Mouse (Mus musculus) gastrocnemius, postnatal 14 days (tissue): ENCODE data around the gene Diras1. TPM values are rescaled to one million over a fixed set of nuclear protein-coding genes. Genes with fewer than 3 reads are reported as not detected.
A peak's percentile ranks its signal among the peaks of the same experiment; 100 is the strongest.

Experiments used
- DNase-seq: peaks from one replicate; pipeline ENCODE4 v3.0.0; 2021; ENCODE audit warnings: mixed read lengths
- intact Hi-C: fragments of 180-260 bp; cut with DNase I; formaldehyde crosslinking; loops from one replicate; pipeline ENCODE4 v1.15.1; 2025; ENCODE audit warnings: low total_unique reads
- total RNA-seq, 2 experiments: library from RNA; stranded (reverse); gene quantifications; 2 replicates each; pipeline ENCODE4 v1.2.3; 2021

Diras1 gene
- total RNA-seq, 2 experiments from 2014 or later, result 0.24 to 0.72 TPM

DNA sequence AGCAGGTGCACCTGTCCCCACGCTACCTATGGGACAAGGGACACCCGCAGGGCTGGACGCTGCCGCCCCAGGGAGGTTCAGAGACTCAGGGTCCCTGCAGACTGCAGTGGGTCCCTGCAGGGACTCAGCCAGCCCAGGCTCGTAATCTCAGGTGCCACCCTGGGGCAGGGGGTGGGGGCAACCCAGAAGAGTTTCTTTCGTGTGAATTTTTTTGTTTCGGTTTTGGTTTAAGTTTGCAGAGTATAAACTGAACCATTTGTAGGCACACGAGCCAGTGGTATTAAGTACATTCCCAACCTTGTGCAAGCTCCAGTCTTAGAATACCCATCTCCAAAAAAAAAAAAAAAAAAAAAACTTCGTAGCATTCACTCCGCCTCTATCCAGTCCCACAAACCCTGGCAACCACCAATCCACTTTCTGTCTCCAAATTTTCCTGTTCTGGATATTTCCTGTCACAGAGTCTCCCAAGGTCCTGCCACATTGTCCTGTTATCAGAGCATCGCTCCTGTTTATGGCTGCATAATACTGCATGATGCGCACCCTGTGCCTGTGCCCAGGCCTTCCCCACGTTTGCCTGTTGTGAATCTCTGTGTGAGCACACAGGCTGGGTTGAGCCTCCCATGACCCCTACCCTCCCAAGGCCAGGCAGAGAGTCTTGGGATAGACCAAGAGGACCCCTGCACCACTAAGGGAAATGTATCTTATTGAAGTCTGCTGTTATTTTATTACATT, 39.3 kb downstream of the Diras1 start:
- no peak for DNase-seq
- intact Hi-C loops, result no loop called here

DNA sequence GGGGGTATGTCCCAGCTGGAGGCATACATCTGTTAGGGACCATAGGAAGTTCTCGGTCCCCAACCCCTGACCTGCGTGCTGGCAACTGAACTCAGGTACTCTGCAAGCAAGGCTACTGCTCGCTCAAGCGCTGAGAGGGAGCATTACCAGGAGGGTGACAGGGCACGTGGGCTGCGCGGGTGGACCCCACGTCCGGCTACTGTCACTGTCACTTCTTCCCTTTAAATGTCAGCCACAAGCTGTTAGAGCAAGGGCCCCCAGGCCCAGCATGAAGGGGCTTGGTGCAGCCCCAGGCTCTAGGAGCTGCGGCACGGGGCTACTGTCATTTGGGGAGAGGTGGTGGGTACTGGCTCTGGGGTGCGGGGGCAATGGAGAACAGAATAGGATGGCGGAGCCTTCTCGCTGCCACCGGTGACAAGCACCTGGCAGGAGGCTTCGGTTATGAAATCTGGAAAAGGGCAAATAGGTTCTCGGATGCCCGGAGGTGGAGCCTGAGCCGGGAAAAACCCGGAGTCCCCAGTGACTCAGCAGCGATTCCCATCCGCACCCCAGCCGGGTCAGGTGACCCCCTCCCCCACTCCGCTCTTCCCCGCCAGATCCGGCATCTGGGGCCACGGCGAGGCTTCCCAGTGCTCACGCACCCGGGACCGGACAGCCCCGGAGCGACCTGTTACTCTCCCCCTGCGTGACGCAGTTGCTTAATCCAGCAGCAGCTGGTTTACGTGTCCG, 40.1 kb downstream of the Diras1 start:
- DNase-seq, result peak; percentile 67
- intact Hi-C loops, result no loop called here

DNA sequence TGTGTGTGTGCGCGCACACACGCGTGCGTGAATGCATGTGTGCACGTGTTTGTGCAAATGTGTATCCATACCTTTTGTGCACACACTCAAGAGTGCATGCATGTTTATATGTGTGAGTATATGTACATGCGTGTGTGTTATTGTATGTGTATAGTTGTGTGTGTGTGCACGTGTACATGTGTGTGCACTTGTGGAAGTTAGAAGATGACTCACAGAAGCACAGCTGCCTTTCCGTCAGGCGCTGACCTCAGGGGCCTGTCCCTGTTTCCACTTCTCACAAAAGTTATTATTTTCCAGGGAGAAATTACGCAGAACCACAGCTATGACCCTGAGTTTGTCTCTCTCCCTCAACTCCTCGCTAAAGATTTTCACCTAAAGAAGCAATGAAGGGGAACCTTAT, 41.2 kb downstream of the Diras1 start:
- intact Hi-C loops, result no loop called here
- no peak for DNase-seq

DNA sequence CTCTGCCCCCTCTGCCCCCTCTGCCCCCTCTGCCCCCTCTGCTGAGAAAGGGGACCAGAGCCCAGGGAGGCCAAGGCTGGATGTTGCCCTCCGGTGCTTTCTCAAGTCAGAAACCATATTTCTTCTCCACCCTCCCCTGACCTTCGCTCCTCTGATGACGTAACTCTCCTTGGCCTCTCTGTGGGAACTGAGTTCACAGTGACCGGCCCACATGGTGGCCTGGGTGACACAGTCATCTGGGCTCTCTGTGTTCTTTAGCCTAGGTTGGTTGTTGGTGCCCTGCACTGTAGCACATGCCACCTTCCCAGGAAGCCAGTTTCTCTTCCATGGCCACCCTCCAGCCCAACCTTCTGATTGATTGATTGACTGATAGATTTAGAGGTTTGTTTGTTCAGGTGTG, 43.1 kb downstream of the Diras1 start:
- intact Hi-C loops, result no loop called here
- no peak for DNase-seq

DNA sequence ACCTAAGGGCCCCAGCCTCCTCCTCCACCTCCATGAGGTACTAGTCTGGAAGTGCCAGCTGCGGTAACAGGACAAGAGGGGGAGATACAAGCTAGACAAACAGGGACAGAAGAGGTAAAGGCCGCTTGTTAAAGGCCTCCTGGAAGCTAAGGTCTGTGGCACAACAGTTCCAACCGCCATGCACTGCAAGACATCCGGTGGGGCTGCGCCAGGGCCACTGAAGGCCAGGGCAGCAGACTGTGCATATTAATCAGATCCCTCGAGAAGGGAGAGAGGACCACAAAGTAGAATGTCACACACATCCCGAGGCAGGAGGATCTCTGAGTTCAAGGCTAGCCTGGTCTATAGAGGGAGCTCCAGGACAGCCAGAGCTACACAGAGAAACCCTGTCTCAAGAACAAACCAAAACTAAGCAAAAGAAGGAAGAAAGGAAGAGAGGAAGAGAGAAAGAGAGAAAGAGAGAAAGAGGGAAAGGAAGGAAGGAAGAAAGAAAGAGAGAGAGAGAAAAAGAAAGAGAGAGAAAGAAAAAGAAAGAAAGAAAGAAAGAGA, 43.8 kb downstream of the Diras1 start:
- intact Hi-C loops, result no loop called here
- DNase-seq, result no peak

DNA sequence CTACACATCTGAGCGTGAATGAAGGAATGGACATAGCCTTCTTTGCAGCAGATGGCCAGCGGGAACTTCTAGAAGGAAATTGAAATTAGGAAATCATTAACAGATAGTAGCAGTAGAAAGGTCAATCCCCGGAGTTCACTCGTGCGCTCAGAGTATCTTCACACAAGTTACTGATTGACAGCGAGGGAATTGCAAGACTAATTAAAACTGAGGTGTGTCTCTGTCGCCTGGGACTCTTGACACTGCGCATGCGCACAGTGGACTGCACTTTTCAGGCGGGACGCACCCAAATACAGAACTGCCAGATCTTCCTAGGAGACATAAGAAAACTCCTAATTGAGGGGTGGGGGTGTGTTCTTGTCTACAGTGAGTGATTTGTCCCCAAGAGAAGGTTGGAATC, 50.0 kb downstream of the Diras1 start:
- no peak for DNase-seq
- intact Hi-C loops, result no loop called here

DNA sequence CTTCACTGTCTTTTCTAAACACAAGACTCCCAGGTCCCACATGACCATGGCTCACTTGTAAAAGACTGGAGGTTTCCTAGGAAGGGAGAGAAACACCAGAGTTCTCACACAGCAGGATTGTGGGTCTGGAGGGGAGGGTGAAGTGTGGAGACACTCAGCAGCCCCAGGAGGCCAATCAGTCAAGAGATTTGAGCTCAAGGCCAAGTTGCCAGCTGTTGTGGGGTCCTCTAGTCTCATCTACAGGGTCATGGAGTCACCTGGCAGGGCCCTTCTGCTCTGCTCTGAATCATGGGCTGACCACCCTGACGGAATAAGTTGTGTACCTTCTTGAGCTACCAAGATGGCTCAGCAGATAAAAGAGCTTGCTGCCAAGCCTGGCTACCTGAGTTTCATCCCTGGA, 51.7 kb downstream of the Diras1 start:
- no peak for DNase-seq
- intact Hi-C loops, result no loop called here

DNA sequence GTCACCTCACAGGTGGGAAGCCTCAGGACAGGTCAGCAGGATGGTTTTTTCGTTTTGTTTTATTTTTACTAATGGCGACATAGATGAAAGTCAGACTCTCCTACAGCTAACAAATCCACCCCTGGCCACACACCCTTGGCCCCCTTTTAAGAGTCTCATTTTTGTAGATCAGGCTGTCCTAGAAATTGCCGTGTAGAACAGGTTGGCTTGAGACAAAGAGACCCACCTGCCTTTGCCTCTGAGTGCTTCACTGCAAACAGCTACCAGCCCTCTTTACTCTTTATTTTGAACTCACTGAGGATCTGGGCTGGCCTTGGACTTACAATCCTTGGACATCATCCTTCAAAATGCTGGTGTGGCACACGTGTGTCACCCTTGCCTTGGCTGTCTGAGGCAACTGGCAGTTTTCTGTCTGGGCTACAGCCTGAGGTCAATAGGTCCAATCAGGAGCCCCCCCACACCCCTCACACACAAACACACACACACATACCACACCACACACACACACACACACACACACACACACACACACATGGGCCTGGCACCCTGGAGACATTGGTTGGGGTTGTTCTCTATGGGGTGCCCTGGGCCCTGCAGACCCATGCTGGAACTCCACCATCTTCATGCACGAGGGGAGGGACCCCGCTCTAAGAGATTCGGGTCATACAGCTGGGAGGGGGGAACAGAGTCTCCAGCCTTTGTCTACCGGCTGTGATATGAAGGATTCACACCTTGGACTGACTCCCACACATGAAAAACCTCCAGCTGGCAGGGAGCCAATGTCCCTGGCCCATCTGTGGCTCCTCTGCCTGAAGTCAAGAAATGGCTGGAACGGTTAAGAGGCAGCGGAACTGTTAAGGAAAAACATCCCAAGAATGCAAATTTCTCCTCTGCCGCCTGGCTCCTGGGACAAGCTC, 53.1 kb downstream of the Diras1 start:
- no peak for DNase-seq
- intact Hi-C loops, result no loop called here

DNA sequence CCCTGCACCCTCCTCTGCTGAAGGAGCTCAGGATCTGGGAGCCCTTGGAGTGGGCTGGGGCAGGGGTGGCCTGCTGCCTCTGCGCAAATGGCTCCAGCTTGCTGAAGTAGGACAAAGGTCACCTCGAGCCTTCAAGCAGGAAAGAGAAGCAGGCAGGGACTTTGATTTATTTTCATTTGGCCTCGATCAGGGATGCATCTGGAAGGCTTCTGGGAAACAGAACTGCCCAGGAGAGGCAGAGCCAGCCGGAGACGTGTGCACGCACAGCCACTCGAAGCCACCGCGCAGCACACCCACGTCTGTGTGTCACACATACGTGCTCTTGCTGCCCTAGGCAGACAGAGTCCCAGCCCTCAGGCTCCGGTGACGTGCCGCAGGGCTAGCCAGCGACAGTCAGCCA, 53.9 kb downstream of the Diras1 start:
- intact Hi-C loops, result no loop called here
- DNase-seq, result no peak

DNA sequence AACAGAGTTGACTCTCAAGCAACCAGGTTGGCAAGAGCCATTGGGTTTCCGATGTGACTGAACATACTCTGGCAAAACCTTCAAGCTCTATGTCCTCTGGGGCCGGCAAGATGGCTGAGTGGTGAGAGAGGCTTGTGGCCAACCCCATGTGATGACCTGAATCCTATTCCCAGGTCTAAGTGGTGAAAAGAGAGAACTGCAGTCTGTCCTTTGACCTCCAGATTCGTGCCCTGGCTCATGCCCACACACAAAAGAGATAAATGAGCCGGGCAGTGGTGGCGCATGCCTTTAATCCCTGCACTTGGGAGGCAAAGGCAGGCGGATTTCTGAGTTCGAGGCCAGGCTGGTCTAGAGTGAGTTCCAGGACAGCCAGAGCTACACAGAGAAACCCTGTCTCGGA, 55.3 kb downstream of the Diras1 start:
- no peak for DNase-seq
- intact Hi-C loops, result no loop called here

Other genes starting within 250 kb of the Diras1 start
- 10 to 100 TPM; 23.6 to 30.0 TPM for gene Sf3a2, start 227.5 kb downstream of the Diras1 start, total RNA-seq
- gene Plekhj1, start 227.0 kb downstream of the Diras1 start, total RNA-seq, result 10 to 100 TPM; 21.4 to 23.1 TPM
- under 1 TPM in 1 of 2 experiments, not detected in 1; 0.25 TPM for gene Amh, start 220.4 kb downstream of the Diras1 start, total RNA-seq
- gene Jsrp1, start 212.2 kb downstream of the Diras1 start, total RNA-seq, result 100 to 1,000 TPM; 345 to 379 TPM
- 100 to 1,000 TPM; 787 to 812 TPM for gene Oaz1, start 199.0 kb downstream of the Diras1 start, total RNA-seq
- gene Lingo3, start 181.6 kb downstream of the Diras1 start, total RNA-seq, result 10 to 100 TPM; 11.3 to 24.5 TPM
- 10 to 100 TPM; 24.5 to 27.7 TPM for gene Lsm7, start 170.5 kb downstream of the Diras1 start, total RNA-seq
- 10 to 100 TPM; 24.0 to 28.1 TPM for gene Sppl2b, start 170.4 kb downstream of the Diras1 start, total RNA-seq
- gene Tmprss9, start 153.8 kb downstream of the Diras1 start, total RNA-seq, result under 1 TPM in 1 of 2 experiments, not detected in 1; 0.06 TPM
- gene Timm13, start 124.7 kb downstream of the Diras1 start, total RNA-seq, result 100 to 1,000 TPM; 114 to 125 TPM
- 10 to 100 TPM in 1 of 2 experiments, 1 to 10 TPM in 1; 9.4 to 14.3 TPM for gene Lmnb2, start 107.4 kb downstream of the Diras1 start, total RNA-seq
- gene Gadd45b, start 95.6 kb downstream of the Diras1 start, total RNA-seq, result 10 to 100 TPM; 21.5 to 28.7 TPM
- gene Gng7, start 10.7 kb downstream of the Diras1 start, total RNA-seq, result 1 to 10 TPM in 1 of 2 experiments, under 1 TPM in 1; 0.44 to 1.1 TPM
- 10 to 100 TPM; 11.3 to 11.9 TPM for gene Slc39a3, start 11.8 kb upstream of the Diras1 start, total RNA-seq
- gene Sgta, start 34.5 kb upstream of the Diras1 start, total RNA-seq, result 10 to 100 TPM; 78.6 to 79.9 TPM
- 10 to 100 TPM; 22.4 to 23.0 TPM for gene Thop1, start 44.4 kb upstream of the Diras1 start, total RNA-seq
- gene Creb3l3, start 73.2 kb upstream of the Diras1 start, total RNA-seq, result 1 to 10 TPM in 1 of 2 experiments, under 1 TPM in 1; 0.53 to 1.1 TPM
- gene Map2k2, start 80.3 kb upstream of the Diras1 start, total RNA-seq, result 100 to 1,000 TPM; 163 to 171 TPM
- gene Zbtb7a, start 109.6 kb upstream of the Diras1 start, total RNA-seq, result 10 to 100 TPM; 28.2 to 30.1 TPM
- gene Pias4, start 142.3 kb upstream of the Diras1 start, total RNA-seq, result 10 to 100 TPM; 12.3 to 12.8 TPM
- gene Eef2, start 151.0 kb upstream of the Diras1 start, total RNA-seq, result 100 to 1,000 TPM; 892 to 898 TPM
- 10 to 100 TPM; 21.2 to 24.8 TPM for gene Dapk3, start 157.3 kb upstream of the Diras1 start, total RNA-seq
- not detected for gene 4930442H23Rik, start 158.2 kb upstream of the Diras1 start, total RNA-seq
- 1 to 10 TPM; 1.8 to 5.5 TPM for gene Nmrk2, start 176.4 kb upstream of the Diras1 start, total RNA-seq
- under 1 TPM in 1 of 2 experiments, not detected in 1; 0.06 TPM for gene Atcay, start 205.2 kb upstream of the Diras1 start, total RNA-seq
- gene Zfr2, start 207.5 kb upstream of the Diras1 start, total RNA-seq, result 1 to 10 TPM; 1.7 to 2.5 TPM
- gene Matk, start 227.3 kb upstream of the Diras1 start, total RNA-seq, result under 1 TPM; 0.33 to 0.57 TPM
- 10 to 100 TPM; 93.1 to 99.9 TPM for gene Mrpl54, start 241.3 kb upstream of the Diras1 start, total RNA-seq
- 10 to 100 TPM; 62.8 to 71.1 TPM for gene Apba3, start 241.3 kb upstream of the Diras1 start, total RNA-seq